Mouse (Mus musculus) MEL-GATA-1-ER (cell line): Measurements from ENCODE around the gene Echdc3.
A peak's percentile ranks its signal among the peaks of the same experiment; 100 is the strongest.

Experiments
- DNase-seq: peaks from one replicate; pipeline ENCODE4 v3.0.0-alpha.2; 2012; ENCODE audit warnings: low read depth; ENCODE audit errors: extremely low read depth

Gene Echdc3

DNA sequence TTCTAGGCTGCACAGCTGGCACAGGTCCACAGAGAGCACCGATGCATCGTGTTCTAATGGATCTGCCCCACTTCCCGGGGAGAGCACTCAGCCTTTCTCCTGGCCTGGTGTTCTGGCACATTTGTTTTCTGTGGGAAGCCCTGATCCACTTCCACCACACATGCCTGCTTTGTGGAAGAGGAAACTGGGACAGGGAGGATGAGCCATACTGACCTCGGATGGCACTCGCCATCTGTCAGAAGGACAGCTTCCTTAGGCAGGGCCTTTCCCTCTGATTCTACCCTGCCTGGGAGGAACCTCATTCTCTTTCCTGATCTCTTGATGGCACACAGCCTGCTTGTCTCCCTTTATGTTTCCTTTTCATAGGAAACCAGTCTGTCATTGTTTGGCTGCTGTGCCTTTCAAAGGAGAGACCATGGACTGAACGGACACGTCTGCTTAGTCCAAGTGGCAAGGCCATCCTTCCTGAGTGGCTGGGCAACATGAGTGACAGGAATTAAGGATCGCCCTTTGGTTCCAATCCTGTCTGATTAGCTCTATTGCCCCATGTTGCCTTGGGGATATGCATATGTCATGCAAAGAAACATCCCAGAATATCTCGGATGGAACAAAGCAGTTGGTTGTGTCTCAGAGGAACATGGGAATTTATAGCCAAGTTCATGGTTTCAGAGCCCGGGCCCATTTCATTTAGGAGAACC is 13.7 kb upstream of the Echdc3 start:
- no peak for DNase-seq

DNA sequence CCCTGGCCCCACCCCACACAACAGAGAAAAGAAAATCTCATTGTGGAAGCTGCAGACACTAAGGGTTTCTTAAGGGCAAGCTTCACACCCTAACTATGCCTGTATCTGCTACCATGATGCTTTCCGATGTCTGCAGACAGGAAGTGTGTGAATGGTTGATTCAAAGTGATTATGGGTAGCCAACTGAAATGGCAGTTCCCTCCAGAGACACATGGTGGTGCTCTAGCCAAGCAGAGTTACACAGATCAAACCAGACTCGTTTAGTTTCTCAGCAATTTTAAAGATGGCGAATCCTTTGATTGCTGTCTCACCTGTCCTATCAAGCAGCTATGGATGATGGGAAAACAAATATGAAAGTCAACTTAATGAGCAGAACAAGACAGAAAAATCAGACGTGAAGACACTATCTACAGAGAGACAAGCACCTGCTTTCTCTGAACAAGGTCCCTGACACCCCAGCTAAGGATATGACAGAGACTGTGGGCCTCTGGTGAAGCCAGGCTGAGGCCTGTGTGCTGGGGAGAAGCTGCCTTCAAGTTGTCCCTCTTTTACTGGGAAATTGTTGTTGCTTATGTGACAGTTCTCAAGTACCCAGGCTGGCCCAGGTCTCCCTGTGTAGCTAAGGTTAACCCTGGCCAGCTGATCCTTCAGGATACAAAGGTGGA is 7.4 kb upstream of the Echdc3 start:
- DNase-seq, result peak; percentile 83

DNA sequence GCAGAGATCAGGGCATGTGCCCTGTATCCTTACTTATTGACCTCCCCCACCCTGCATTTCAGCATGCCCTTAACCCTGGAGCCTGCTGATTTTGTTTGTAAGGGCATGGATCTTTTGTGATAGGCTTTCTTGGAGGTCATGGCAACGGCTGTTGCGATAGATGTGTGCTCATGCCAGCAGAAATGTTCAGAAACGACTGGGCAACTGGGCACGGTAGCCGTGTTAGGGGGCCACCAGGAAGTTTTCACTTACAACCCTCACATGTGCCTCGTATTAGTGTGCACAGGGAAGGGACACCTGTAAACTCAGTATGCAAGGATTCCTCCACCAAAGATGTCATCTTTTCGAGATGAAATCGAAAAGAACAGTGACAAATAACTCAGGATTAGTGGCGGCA is 508 bp downstream of the Echdc3 start:
- DNase-seq, result no peak

- DNase-seq, result no peak
These were observed 2.0 kb downstream of the Echdc3 start for GRCm38 (mm10) chr2:6210840-6211239.

DNA sequence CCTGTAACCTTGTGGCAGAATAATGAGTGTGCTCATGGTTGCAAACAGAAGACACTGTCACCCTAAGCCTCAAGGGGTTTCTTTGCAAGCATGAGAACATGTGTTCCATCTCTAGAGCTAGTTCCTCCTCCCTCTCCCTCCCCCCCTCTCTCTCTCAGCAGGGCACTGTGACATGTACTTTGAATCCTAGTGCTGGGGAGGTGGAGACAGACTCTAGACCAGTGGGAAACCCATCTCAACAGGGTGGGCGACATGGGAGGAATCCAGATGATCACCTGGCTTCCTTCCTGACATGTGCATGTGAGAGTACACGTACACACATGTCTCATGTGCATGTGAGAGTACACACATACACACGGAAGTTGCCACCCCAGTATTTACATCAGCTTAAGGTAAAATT is 3.1 kb downstream of the Echdc3 start:
- DNase-seq, result no peak

- no peak for DNase-seq
These were observed 3.7 kb downstream of the Echdc3 start for GRCm38 (mm10) chr2:6209116-6209515.

- no peak for DNase-seq
These were observed 5.1 kb downstream of the Echdc3 start for GRCm38 (mm10) chr2:6207736-6208135.

- DNase-seq, result no peak
These were observed 16.4 kb downstream of the Echdc3 start for GRCm38 (mm10) chr2:6196363-6196973.

- no peak for DNase-seq
These were observed 17.2 kb downstream of the Echdc3 start for GRCm38 (mm10) chr2:6195468-6196239.

DNA sequence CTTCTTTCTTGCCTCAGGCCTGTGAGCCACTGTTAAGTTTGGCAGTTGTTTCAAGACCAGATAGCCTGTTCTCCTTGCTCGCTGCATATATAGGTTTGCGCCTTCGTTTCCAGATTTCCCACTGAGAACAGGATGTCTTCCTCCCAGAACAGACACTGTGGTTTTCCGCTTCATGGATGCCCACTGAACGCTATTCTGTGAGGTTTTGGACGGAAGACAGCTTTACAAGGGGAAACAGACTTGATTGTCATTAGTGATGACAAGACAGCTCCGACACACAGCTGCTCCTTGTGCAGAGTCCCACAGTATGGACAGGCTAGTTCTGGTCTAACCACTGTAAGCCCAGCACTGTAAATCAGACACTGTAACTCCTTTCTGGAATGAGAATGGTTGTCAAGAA is 18.3 kb downstream of the Echdc3 start:
- no peak for DNase-seq

- no peak for DNase-seq
These were observed 19.3 kb downstream of the Echdc3 start for GRCm38 (mm10) chr2:6193591-6193973.

DNA sequence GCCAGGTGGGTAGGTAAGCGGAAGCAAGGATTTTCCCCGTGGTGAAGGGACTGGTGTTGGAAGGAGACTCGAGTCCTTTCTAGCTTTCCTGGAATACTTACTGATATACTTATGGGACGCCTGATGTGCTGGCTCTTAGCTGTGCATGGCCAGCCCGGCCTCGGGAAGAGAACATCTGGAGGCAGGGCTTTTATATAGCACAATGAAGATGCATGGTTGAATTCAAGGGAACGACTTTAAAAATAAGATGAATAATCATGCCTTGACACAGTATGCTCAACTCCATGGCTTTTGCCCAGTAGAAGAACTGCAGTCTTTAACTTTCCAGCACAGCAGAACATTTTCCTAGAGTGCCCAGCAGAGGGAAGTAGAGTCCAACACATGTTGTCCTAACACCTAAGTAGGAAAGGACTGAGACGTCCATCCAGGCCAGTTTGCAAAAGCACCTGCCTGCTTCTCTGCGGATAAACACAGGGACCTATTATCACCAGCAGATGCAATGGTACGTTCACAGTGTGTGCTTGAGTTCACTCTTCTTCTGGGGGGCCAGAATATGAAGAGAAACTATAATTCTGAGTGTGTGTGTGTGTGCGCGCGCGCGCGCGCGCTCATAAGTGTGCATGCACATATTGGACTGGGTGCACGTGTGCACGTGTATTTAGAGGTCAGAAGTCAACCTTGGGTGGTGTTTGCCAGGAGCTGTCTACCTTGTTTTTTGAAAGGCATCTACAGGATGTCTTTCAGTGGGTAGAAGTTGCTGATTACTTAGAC is 19.8 kb downstream of the Echdc3 start:
- DNase-seq, result peak; percentile 50

- DNase-seq, result no peak
These were observed 22.8 kb downstream of the Echdc3 start for GRCm38 (mm10) chr2:6190036-6190435.

- no peak for DNase-seq
These were observed 23.2 kb downstream of the Echdc3 start for GRCm38 (mm10) chr2:6189675-6189998.

GRCm38 (mm10) chr2:6188891-6189674 is 23.8 kb downstream of the Echdc3 start:
- no peak for DNase-seq

- no peak for DNase-seq
These were observed 25.4 kb downstream of the Echdc3 start for GRCm38 (mm10) chr2:6187418-6187817.

- no peak for DNase-seq
These were observed 25.9 kb downstream of the Echdc3 start for GRCm38 (mm10) chr2:6186913-6187312.

DNA sequence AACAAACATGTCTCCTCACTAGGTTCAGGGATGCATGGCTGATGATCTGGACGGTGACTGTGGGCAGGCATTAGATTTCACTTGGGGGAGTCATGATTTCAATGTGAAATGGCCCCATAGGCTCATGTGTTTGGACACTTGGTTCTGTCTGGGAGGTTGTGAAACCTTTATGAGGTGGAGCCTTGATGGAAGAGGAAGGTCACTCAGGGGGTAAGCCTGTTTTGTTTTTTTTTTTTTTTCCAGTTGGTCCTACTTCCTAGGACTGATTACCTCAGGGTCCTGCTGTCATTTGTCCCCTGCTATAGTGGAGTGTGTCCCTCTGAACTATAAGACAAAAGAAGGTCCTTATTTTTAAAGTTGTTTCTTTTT is 33.1 kb downstream of the Echdc3 start:
- DNase-seq, result no peak

DNA sequence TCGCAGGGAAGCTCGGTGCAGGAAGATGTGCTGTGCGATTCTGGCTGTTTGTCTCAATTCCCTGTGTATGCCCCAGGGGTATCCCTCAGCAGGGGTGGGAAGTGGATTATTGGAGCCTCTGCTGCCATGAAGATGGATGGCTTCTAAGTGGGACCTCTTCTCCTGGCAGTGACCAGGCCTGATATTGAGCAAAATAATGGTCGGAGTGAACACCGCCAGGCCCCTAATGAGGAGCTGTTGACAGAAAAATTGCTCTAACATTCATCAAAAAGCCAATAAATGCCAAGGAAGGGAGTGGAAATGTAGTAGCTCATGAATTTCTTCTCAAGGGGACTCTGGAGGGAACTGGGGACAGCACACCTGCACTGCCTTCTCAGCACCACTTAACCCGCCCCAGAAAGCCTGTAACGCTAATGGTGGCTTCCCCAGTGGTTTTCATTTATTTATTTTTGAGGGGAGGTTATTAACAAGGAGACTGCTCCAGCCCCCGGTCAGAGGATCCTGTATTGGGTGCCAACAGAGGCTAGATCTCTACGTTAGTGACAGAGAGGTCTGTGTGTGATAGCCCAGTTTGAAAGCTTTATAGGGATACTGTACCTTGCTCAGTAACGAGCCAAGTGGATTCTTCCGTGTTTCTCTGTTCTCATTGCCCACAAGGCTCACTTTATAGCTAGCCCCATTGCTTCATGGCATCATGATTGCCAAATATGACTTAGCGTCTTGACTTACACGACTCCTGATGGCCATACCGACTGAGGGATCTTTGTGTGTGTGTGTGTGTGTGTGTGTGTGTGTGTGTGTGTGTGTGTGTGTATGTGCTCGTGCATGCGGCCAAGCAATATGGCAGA is 33.7 kb downstream of the Echdc3 start:
- no peak for DNase-seq

- no peak for DNase-seq
These were observed 39.8 kb downstream of the Echdc3 start for GRCm38 (mm10) chr2:6173013-6173412.
